Mouse (Mus musculus): Measurements from ENCODE around the gene Thsd7a.
A peak's percentile ranks its signal among the peaks of the same experiment; 100 is the strongest.

Thsd7a gene

GRCm38 (mm10) chr6:12693239-12693638, 56.0 kb downstream of the Thsd7a start:
- DNase-seq (ENCODE audit: low read depth, low spot score) = no peak

- DNase-seq (ENCODE audit: low read depth, low spot score) = no peak
These were observed 99.6 kb downstream of the Thsd7a start for GRCm38 (mm10) chr6:12649633-12650032.

GRCm38 (mm10) chr6:12628637-12629246, 120.5 kb downstream of the Thsd7a start:
- DNase-seq (ENCODE audit: low read depth, low spot score) = no peak

GRCm38 (mm10) chr6:12606638-12607246, 142.5 kb downstream of the Thsd7a start:
- no peak for DNase-seq (ENCODE audit: low read depth, low spot score)

DNA sequence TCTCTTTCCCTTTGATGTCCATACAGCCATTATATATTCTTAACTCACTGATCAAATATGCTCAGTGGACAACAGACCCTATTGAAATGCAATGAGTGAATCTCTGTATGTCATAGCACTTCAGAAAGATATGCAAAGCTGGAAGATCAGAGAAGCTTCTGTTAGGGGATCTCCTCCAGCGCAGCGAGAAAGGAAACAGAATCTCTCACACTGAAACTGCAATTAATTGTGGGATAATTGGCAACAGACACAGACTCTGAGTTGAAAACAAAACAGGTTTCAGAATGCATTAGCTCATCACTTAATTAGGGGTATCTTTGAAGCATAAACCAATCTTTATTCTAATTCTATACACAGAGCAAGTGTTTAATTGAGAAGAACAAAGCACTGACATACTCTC, 146.3 kb downstream of the Thsd7a start:
- no peak for DNase-seq (ENCODE audit: low read depth, low spot score)

DNA sequence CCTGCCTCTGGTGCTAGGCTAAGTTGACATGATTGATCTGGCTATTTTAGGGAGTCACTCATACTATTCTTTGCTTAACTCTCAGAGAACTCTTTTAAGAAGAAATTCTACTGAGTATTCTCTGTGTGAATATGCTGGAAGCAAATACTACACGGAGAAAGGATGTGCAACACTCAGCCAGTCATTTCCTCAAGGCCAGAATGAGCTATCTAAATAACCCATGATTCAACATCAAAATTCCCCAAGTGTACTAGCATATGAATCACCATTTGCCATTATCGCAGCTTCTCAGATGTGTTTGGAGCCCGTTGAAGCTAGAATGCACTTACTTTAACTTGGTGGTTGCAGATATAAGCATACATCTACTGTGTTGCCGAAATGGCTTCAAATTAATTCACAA, 147.0 kb downstream of the Thsd7a start:
- DNase-seq (ENCODE audit: low read depth, low spot score) = no peak

DNA sequence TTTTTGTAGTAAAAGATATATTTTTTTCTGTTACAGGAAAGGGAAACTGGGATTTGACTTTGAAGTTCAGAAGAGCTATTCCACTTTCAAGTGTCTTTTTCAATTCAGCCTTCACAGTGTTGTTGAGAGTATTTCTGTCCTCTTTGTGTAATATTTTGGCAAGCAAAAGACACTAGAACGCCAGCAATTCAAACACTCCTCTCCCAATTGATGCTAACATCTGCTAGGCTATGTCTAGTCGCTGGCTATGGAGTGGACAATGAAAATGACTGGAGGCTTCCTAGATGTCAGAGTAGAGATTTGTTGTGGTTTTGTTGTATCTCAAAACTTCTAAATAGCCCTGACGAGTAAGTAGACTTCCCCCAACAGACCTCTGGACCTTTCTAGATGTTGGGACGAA, 164.8 kb downstream of the Thsd7a start:
- DNase-seq (ENCODE audit: low read depth, low spot score) = no peak

DNA sequence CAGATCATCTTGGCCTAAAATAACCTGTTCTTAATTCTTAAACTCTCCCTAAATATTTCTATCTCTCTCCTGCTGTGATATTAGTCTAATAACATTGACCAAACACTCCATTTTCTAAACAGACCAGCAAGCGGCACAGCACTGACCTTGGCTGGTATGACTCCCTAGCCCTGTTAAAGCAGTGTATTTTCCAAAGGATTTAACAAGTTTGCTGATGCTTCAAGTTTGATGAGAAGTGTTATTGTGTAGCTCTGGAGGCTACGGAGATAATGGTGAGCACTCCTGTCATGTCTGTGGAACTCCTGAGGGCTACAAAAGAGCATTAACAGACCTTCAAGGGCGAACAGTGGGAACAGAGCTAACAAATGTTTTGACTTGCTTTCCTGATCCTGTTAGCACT, 168.1 kb downstream of the Thsd7a start:
- no peak for DNase-seq (ENCODE audit: low read depth, low spot score)

DNA sequence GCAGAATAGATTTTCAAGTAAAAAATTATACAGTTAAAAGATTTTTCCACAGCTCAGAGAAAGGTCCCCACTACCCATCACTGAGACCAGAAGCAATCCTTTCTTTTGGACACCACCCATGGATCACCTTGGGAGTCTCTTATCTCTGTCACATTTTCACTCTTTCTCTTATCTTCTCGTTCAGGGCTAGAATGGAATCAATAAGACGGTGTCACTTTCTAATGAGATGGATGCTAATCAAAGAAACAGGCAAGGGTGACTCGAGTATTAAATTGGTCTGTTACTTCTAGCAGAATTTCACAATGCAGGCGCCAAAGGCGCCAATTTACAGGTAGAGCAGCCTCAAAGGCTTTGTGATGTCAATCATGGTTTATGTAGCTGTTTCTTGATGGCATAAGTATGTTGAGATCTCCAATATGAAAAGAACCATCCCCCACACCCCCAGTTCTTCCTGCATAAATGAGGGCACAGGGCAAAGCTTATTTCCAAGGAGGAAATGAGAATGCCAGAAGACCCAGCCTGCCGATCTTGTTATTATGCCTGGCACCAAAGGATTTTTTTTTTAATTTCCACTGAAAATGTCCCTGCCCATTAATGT, 173.5 kb downstream of the Thsd7a start:
- DNase-seq (ENCODE audit: low read depth, low spot score) = no peak

GRCm38 (mm10) chr6:12572202-12572601, 177.0 kb downstream of the Thsd7a start:
- no peak for DNase-seq (ENCODE audit: low read depth, low spot score)

GRCm38 (mm10) chr6:12565136-12565535, 184.1 kb downstream of the Thsd7a start:
- no peak for DNase-seq (ENCODE audit: low read depth, low spot score)

- DNase-seq (ENCODE audit: low read depth, low spot score) = no peak
These were observed 186.9 kb downstream of the Thsd7a start for GRCm38 (mm10) chr6:12562336-12562735.

GRCm38 (mm10) chr6:12560500-12560899, 188.7 kb downstream of the Thsd7a start:
- DNase-seq (ENCODE audit: low read depth, low spot score) = no peak

DNA sequence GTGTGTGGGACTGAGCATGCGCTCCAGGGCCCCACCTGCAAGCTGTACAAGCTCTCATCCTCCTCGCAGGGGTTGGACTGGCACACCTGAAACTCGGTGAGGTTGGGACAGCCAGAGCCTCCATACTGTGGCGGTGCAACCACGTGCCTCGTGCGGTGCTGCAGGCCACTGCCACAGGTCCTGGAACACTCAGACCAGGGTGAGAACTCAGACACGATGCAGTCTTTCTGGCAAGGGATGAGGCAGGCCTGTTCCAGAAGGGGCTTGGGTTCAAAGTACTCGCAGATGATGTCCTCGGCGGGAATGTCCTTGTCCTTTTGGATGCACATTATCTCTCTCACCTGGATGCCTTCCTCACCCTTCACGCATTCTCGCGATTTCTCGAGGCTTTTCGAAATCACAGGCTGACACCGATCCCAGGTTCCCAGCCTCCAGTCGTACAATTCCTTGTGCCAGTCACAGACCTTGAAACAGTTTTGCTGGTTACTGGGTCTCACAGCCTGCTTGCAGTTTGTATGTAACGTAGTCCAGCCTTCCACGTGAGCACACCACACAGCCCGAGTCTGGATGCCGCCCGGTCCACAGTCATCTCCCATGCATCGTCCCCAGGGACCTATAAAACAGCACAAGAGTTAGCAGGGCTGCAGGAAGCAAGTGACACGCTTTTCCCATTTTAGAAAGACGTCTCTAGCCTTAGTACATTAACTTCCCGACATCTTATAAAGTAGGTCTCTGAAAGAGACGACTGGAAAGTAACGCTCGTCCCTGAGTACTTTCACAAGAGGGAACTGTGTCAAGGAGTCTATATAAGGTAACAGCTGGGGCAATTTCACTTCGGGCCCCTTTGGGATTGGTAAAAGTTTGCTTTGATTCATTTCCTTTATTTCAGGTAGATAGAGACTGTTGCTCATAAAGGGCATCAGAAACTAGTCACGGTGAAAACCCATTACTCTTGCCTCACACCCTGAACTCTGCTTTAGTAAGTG, 193.8 kb downstream of the Thsd7a start:
- peak; percentile 3 for DNase-seq (ENCODE audit: low read depth, low spot score)

GRCm38 (mm10) chr6:12551176-12551575, 198.0 kb downstream of the Thsd7a start:
- no peak for DNase-seq (ENCODE audit: low read depth, low spot score)

DNA sequence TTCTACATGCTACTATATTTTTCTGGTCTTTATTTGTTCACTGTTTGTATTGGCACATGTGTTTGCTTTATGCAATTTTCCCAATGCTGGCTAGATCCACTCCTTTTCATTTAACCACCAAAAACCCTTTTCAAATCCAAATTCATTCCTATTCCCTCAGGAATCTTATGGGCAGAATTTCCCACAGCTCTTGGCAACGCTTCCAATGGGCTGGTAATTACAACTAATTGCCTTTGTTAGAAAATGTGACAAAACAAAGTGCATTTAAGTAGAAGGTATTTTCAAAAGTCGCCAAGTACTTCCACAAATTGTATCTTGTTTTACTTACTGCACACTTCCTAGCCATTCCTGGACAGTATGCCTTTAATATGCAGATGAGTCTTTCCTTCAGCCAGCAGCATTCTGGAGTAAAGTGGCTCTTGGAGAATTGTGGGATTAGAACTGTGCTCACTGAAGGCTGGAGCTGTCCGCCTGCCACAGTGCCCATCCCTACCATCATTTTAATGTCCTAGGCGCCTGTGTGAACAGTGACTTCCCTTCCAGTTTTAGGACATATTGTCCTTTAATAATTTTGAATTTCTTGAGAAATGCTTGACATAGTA, 199.1 kb downstream of the Thsd7a start:
- DNase-seq (ENCODE audit: low read depth, low spot score) = no peak

GRCm38 (mm10) chr6:12544096-12544495, 205.1 kb downstream of the Thsd7a start:
- DNase-seq (ENCODE audit: low read depth, low spot score) = no peak

DNA sequence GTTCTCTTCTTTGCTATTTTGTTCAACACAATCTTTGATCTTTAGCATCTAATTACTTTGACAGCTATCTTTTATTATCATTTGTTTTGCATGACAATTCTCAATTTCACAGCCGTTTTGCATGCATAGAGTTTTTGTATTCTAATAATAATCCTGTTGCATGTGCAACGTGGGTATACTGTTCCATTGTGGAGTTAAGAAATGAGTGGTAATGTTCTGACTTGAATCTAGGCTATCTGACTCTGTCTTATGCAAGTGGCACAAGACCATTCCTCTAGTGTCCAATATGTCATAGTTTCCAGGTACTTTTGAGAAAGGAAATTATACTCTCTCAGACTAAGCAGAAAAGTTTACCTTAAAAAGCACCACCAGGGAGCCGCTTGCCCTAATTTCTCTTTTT, 206.7 kb downstream of the Thsd7a start:
- DNase-seq (ENCODE audit: low read depth, low spot score) = no peak

- no peak for DNase-seq (ENCODE audit: low read depth, low spot score)
These were observed 230.1 kb downstream of the Thsd7a start for GRCm38 (mm10) chr6:12519121-12519520.

DNA sequence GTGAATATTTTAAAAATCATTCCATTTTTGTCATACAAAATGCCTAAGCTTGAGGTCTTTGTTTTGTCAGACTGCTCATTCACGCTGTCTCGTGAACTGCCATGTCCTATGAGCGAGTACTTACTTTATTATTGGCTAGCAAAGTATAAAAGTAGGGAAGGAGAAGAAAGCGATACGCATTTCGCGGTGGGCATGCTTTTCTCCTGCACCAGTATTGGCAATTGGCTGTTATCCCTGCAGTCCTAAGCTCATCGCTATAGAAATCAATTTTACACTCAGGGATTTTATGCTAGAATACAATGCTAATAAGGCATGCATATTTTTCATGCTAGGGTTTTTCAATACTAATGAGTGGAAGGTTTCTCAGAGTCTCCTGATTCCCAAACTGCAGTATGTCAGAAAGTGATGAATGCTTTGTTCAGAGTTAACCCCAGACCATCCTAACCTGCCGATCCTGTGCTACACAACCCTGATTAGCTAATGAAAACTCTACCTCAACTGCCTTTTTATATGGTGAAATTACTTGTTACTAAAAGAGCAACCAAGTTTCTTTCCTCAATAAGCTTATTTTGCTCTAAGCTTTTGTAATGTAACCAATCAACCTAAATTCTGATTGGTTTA, 230.8 kb downstream of the Thsd7a start:
- no peak for DNase-seq (ENCODE audit: low read depth, low spot score)

- no peak for DNase-seq (ENCODE audit: low read depth, low spot score)
These were observed 231.5 kb downstream of the Thsd7a start for GRCm38 (mm10) chr6:12517726-12518125.

All from embryo, embryonic 11.5 days (tissue).